Mouse (Mus musculus): Measurements from ENCODE around the gene Pde6h.

DNA sequence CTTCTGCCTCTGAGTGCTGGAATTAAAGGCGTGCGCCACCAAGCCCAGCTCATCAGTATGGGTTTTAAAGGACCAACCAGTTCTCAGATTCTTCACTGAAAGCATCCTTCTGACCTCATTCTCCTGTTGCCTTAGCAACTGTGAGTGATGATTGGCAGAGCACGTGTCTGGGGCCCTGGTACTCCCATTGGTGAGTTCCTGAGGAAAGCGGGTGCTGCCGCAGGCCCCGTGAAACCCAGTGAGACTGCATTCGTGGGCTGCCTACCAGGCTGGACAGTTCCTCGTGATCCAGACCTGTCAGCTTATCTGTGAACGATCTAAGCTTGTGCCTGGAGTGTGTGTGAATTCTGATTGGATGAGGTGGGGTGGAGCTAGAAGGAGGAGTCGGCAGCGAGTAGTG lies 63.1 kb downstream of the Pde6h start:
- TF ChIP-seq CTCF (IDR thresholded peaks at IDR 0.05): no peak
- no peak for TF ChIP-seq EP300 (IDR thresholded peaks at IDR 0.05)
